Mouse (Mus musculus): Measurements from ENCODE around the gene Tnc. TPM values are rescaled to one million over a fixed set of nuclear protein-coding genes. Genes with fewer than 3 reads are reported as not detected.

Tnc gene
- polyA plus RNA-seq, 1 experiment from 2014 or later, result 18.3 TPM

DNA sequence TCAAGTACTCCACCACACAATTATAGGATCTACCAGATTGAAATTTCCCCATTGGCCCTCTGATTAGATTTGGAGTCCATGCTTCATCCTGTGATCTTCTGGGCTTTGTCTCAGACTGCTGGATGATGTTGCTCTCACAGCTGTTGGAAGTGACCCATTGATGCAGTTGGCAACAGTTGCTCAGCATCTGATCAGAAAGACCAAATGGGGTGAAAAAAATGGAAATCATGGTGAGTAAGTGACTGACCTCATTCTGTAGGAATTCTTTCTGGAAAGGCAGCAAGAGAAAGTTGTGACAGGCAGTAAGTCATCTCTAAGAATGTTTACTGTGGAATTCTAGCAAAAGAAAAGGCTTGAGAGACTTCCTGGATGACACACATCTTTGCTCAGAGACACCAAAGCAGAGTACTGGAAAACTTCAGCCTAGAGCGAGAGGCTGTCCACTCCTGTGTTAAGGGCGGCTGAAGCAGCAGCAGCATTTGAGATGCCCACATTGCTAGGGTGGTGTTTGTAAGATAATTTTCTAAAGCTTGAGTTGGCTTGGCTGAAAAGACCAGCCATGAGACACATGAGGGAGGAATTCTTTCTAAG lies 31.3 kb upstream of the Tnc start:
- 65% methylated on average over 2 of the region's 2 CpGs for WGBS
- H3K4me1 ChIP-seq (ENCODE audit: control insufficient read depth in 2 of 2, insufficient read depth in 2 of 2, low read length in 2 of 2), result no peaks in the 10 kb centered on the region
- ATAC-seq (ENCODE audit: insufficient number of reproducible peaks, insufficient read depth, low FRiP score, low read depth), result no peak
- no peaks in the 10 kb centered on the region for H3K36me3 ChIP-seq (ENCODE audit: control insufficient read depth, insufficient read depth, low read length)
- no peak overlapping the region for H3K27ac ChIP-seq (replicated peaks in 1 of 2; ENCODE audit: control insufficient read depth in 1 of 2, insufficient read depth in 1 of 2, low read depth in 2 of 2, low read length in 2 of 2)
- H3K9me3 ChIP-seq (ENCODE audit: control insufficient read depth, low read length), result no peaks in the 10 kb centered on the region
- no peak overlapping the region for H3K4me3 ChIP-seq (ENCODE audit: control insufficient read depth in 1 of 2, insufficient read depth in 1 of 2, low read depth in 1 of 2, low read length in 2 of 2)
- H3K9ac ChIP-seq (ENCODE audit: low read length), result no peak overlapping the region
- no peak overlapping the region for H3K4me2 ChIP-seq (ENCODE audit: low read length)
- H3K27me3 ChIP-seq (ENCODE audit: control insufficient read depth, insufficient read depth, low read length), result no peaks in the 10 kb centered on the region

DNA sequence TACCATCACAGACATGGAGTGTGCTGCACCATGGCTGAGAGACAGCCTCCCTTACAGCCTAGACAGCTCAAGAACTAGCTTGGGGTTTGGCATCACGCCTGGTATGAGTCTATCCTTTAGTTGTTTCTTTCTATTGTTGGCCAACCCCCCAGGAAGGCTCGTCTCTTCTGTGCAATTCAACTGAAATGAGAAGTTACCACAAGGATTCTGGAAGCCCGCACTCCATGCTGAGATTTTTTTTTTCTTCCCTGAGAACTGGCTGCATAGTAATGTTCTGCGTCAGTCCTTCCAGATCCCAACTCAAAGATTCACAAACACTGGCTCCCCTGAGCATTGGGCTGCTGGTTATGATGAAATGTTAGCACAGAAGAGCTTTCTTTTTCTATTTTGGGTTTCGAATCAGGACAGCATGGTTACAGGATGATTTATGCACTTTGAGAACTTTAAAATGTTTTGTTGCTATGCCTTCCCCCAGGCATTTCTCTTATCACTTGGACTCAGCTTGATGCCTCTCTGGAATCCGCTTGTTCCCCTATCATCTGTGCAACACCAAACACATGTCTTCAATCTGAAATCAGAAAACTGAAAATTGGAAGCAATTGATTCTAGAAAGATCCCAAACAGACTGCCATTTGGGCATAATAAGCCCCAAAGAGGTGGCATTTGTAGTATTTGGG lies 29.7 kb upstream of the Tnc start:
- H3K4me1 ChIP-seq (ENCODE audit: control insufficient read depth in 2 of 2, insufficient read depth in 2 of 2, low read length in 2 of 2), result no peaks in the 10 kb centered on the region
- H3K9me3 ChIP-seq (ENCODE audit: control insufficient read depth, low read length), result no peaks in the 10 kb centered on the region
- ATAC-seq (ENCODE audit: insufficient number of reproducible peaks, insufficient read depth, low FRiP score, low read depth), result no peak
- no peak overlapping the region for H3K4me3 ChIP-seq (ENCODE audit: control insufficient read depth in 1 of 2, insufficient read depth in 1 of 2, low read depth in 1 of 2, low read length in 2 of 2)
- H3K9ac ChIP-seq (ENCODE audit: low read length), result no peak overlapping the region
- no peaks in the 10 kb centered on the region for H3K36me3 ChIP-seq (ENCODE audit: control insufficient read depth, insufficient read depth, low read length)
- peak overlapping the region; percentile 2 to 20; a peak in 2 of 4 replicates for H3K27ac ChIP-seq (replicated peaks in 1 of 2; ENCODE audit: control insufficient read depth in 1 of 2, insufficient read depth in 1 of 2, low read depth in 2 of 2, low read length in 2 of 2)
- H3K27me3 ChIP-seq (ENCODE audit: control insufficient read depth, insufficient read depth, low read length), result no peaks in the 10 kb centered on the region
- H3K4me2 ChIP-seq (ENCODE audit: low read length), result no peak overlapping the region
- 63% methylated on average over 6 of the region's 6 CpGs for WGBS

DNA sequence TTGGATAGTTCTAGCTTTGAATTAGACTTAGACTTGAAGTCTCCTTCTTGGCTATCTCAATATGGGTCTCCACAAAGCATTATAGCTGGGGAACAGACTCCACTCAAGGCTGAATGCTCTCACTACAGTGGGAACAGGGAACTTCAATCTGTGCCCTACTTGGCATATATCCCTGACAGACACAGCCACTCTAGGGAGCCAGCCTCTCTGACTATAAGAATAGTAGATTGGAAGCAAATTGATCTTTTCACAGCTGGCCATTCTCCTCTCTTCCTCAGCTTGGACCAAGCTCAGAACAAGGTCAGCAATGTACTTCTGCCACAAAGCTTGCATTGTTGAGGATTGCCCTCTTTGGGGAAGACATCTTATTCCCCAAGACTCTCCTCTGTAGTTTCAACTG lies 27.9 kb upstream of the Tnc start:
- H3K36me3 ChIP-seq (ENCODE audit: control insufficient read depth, insufficient read depth, low read length), result no peaks in the 10 kb centered on the region
- ATAC-seq (ENCODE audit: insufficient number of reproducible peaks, insufficient read depth, low FRiP score, low read depth), result no peak

DNA sequence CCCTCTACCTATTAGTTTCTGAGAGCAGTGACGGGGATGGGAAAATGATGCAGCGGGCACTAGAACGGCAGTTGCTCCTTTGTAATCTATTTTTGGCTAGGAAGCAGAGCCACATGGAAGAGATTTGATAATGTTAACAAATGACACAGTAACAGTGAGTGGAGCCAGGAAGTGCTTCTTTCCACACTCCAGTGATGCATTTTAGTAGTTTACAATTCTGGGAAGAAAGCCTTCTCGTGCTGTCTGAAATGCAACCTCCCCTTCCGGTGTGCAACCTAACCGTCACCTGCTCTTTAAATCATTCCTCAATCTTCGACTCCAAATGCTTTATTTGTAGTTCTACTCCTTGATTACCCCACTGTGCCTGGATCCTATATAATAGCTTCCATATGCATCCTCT lies 20.6 kb upstream of the Tnc start:
- Histone ChIP-seq H3K4me3 (ENCODE audit: control insufficient read depth in 1 of 2, insufficient read depth in 1 of 2, low read depth in 1 of 2, low read length in 2 of 2) (no peak overlapping the region), H3K36me3 (ENCODE audit: control insufficient read depth, insufficient read depth, low read length) (no peaks in the 10 kb centered on the region), H3K4me1 (ENCODE audit: control insufficient read depth in 2 of 2, insufficient read depth in 2 of 2, low read length in 2 of 2) (peaks cover 0 to 12% of the 10 kb centered on the region in 2 experiments; a peak in 2 of 4 replicates), H3K27me3 (ENCODE audit: control insufficient read depth, insufficient read depth, low read length) (peaks cover 19% of the 10 kb centered on the region; the same call in 1 of the 2 replicates), H3K27ac (replicated peaks in 1 of 2; ENCODE audit: control insufficient read depth in 1 of 2, insufficient read depth in 1 of 2, low read depth in 2 of 2, low read length in 2 of 2) (no peak overlapping the region), H3K4me2 (ENCODE audit: low read length) (no peak overlapping the region), H3K9me3 (ENCODE audit: control insufficient read depth, low read length) (no peaks in the 10 kb centered on the region), H3K9ac (ENCODE audit: low read length) (no peak overlapping the region)
- WGBS, result 28% methylated on average over 7 of the region's 7 CpGs
- no peak for ATAC-seq (ENCODE audit: insufficient number of reproducible peaks, insufficient read depth, low FRiP score, low read depth)

More for the DNA sequence above, 27.9 kb upstream of the Tnc start:
- H3K9me3 ChIP-seq (ENCODE audit: control insufficient read depth, low read length), result no peaks in the 10 kb centered on the region
- no peaks in the 10 kb centered on the region for H3K27me3 ChIP-seq (ENCODE audit: control insufficient read depth, insufficient read depth, low read length)
- H3K4me2 ChIP-seq (ENCODE audit: low read length), result no peak overlapping the region
- H3K4me3 ChIP-seq (ENCODE audit: control insufficient read depth in 1 of 2, insufficient read depth in 1 of 2, low read depth in 1 of 2, low read length in 2 of 2), result no peak overlapping the region
- H3K9ac ChIP-seq (ENCODE audit: low read length), result no peak overlapping the region
- no peaks in the 10 kb centered on the region for H3K4me1 ChIP-seq (ENCODE audit: control insufficient read depth in 2 of 2, insufficient read depth in 2 of 2, low read length in 2 of 2)
- no peak overlapping the region for H3K27ac ChIP-seq (replicated peaks in 1 of 2; ENCODE audit: control insufficient read depth in 1 of 2, insufficient read depth in 1 of 2, low read depth in 2 of 2, low read length in 2 of 2)

DNA sequence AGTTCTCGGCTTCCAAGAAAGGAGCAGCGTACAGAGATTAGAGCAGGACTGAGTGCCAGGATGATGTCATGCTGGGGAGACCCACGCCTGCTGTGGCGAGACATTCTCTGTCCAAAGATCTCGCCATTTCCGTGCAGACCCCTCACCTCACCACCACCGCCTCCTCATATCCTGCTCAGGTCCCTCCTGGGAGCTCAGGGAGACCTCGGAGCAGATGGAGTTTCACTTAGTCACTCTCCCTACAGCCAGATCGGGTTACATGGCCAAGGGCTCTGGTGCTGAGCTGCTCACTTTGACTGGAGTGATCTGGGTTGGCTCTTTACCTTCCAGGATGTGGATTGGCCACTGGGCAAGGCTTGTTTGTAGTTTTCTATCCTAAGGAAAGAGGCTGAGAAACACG lies 18.5 kb upstream of the Tnc start:
- Histone ChIP-seq H3K9ac (ENCODE audit: low read length) (no peak overlapping the region), H3K4me3 (ENCODE audit: control insufficient read depth in 1 of 2, insufficient read depth in 1 of 2, low read depth in 1 of 2, low read length in 2 of 2) (peak overlapping the region; percentile 16 to 25; a peak in 3 of 4 replicates), H3K4me2 (ENCODE audit: low read length) (peak overlapping the region; percentile 59), H3K36me3 (ENCODE audit: control insufficient read depth, insufficient read depth, low read length) (no peaks in the 10 kb centered on the region), H3K4me1 (ENCODE audit: control insufficient read depth in 2 of 2, insufficient read depth in 2 of 2, low read length in 2 of 2) (peaks cover 0 to 12% of the 10 kb centered on the region in 2 experiments; a peak in 2 of 4 replicates), H3K27ac (replicated peaks in 1 of 2; ENCODE audit: control insufficient read depth in 1 of 2, insufficient read depth in 1 of 2, low read depth in 2 of 2, low read length in 2 of 2) (no peak overlapping the region), H3K27me3 (ENCODE audit: control insufficient read depth, insufficient read depth, low read length) (peaks cover 30% of the 10 kb centered on the region; the same call in 1 of the 2 replicates), H3K9me3 (ENCODE audit: control insufficient read depth, low read length) (no peaks in the 10 kb centered on the region)
- ATAC-seq (ENCODE audit: insufficient number of reproducible peaks, insufficient read depth, low FRiP score, low read depth), result peak; percentile 66
- 7% methylated on average over 10 of the region's 10 CpGs for WGBS

DNA sequence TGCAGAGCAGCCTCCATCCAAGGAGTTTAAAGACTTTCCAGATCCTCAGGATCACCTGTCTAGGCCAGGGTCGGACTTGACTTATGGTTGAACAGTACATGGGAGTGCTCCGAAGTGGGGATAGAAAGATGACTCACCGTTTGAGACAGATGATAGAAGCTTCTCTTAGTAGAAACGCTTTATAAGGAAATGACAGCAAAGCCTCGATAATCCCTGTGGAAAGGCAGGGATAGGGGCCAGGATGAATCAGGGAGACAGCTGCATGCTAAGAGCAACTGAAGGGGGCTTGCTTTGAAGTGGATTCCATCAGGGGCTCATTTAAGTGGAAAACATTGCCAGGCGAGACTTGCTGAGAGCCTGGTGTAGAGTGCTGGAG lies 12.0 kb upstream of the Tnc start:
- ATAC-seq (ENCODE audit: insufficient number of reproducible peaks, insufficient read depth, low FRiP score, low read depth), result no peak
- H3K9me3 ChIP-seq (ENCODE audit: control insufficient read depth, low read length), result no peaks in the 10 kb centered on the region

DNA sequence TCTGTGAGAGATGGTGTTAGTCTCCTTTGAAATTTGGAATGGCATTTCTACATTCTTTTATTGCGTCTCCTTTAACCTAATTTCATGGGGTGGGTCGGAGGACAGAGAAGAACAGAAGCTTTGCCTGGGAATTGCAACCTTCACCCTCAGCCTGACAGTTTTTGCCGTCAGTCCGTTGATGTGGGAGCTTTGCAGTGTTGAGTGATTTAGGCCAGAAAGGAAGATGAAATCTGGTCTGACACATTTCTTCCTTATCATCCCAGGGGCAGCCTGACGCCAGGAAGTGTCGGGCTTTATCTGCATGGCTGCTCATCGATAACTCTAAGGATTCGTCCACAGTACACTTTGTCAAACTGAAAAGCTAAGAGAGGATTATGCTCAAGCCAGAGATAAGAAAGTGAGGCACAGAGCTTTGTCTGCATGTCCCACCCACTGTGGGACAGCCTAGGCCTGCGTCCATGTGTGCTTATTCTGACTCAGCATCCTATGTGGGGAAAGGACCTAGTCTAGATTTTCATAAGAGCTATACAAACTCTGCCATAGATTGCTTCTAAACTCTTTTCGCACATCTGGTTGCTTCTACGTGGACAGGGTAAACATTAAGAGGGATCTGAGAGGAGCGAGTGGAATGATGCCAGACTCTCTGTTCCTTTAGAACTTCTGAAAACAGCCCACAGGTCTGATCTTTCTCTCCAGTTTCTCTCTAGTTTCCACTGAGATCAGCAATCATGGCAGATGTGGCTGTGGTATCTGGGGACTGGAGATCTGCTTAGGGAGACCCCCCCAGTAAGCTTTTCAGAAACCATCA lies 11.4 kb upstream of the Tnc start:
- no peak overlapping the region for H3K4me2 ChIP-seq (ENCODE audit: low read length)

More for the DNA sequence above, 12.0 kb upstream of the Tnc start:
- Histone ChIP-seq H3K27ac (replicated peaks in 1 of 2; ENCODE audit: control insufficient read depth in 1 of 2, insufficient read depth in 1 of 2, low read depth in 2 of 2, low read length in 2 of 2) (no peak overlapping the region), H3K4me2 (ENCODE audit: low read length) (no peak overlapping the region), H3K4me3 (ENCODE audit: control insufficient read depth in 1 of 2, insufficient read depth in 1 of 2, low read depth in 1 of 2, low read length in 2 of 2) (no peak overlapping the region), H3K9ac (ENCODE audit: low read length) (no peak overlapping the region), H3K27me3 (ENCODE audit: control insufficient read depth, insufficient read depth, low read length) (peaks cover 40% of the 10 kb centered on the region), H3K36me3 (ENCODE audit: control insufficient read depth, insufficient read depth, low read length) (no peaks in the 10 kb centered on the region), H3K4me1 (ENCODE audit: control insufficient read depth in 2 of 2, insufficient read depth in 2 of 2, low read length in 2 of 2) (peaks cover 4 to 10% of the 10 kb centered on the region in 2 experiments; a peak in 3 of 4 replicates)
- WGBS, result 9% methylated on average over 6 of the region's 6 CpGs

More for the DNA sequence above, 11.4 kb upstream of the Tnc start:
- Histone ChIP-seq H3K36me3 (ENCODE audit: control insufficient read depth, insufficient read depth, low read length) (no peaks in the 10 kb centered on the region), H3K9me3 (ENCODE audit: control insufficient read depth, low read length) (no peaks in the 10 kb centered on the region), H3K4me3 (ENCODE audit: control insufficient read depth in 1 of 2, insufficient read depth in 1 of 2, low read depth in 1 of 2, low read length in 2 of 2) (no peak overlapping the region), H3K27ac (replicated peaks in 1 of 2; ENCODE audit: control insufficient read depth in 1 of 2, insufficient read depth in 1 of 2, low read depth in 2 of 2, low read length in 2 of 2) (no peak overlapping the region), H3K27me3 (ENCODE audit: control insufficient read depth, insufficient read depth, low read length) (peaks cover 39% of the 10 kb centered on the region), H3K4me1 (ENCODE audit: control insufficient read depth in 2 of 2, insufficient read depth in 2 of 2, low read length in 2 of 2) (peaks cover 4 to 10% of the 10 kb centered on the region in 2 experiments; a peak in 3 of 4 replicates), H3K9ac (ENCODE audit: low read length) (no peak overlapping the region)
- 9% methylated on average over 12 of the region's 12 CpGs for WGBS
- peak; percentile 64; the same call in 1 of the 2 replicates for ATAC-seq (ENCODE audit: insufficient number of reproducible peaks, insufficient read depth, low FRiP score, low read depth)

All from heart, embryonic 14.5 days (tissue).